Mouse (Mus musculus) forebrain, embryonic 10.5 days (tissue): ENCODE measurements around the gene D430019H16Rik. TPM values are rescaled to one million over a fixed set of nuclear protein-coding genes. Genes with fewer than 3 reads are reported as not detected.

Source experiments
- DNase-seq: peaks from one replicate; pipeline ENCODE4 v3.0.0-alpha.2; 2017; ENCODE audit warnings: low spot score; ENCODE audit errors: extremely low spot score
- H3K27ac ChIP-seq: fragments of 300-500 bp; sonication (generic); 2 replicates; pipeline ENCODE4 v1.5.1; 2016; ENCODE audit warnings: mild to moderate bottlenecking
- H3K27me3 ChIP-seq: fragments of 300-500 bp; sonication (generic); 2 replicates; pipeline ENCODE4 v1.6.1; 2016; ENCODE audit warnings: mild to moderate bottlenecking; ENCODE audit not compliant: poor library complexity, severe bottlenecking
- H3K36me3 ChIP-seq: fragments of 300-500 bp; sonication (generic); replicated peaks from 2 replicates; pipeline ENCODE4 v1.6.1; 2016; ENCODE audit warnings: mild to moderate bottlenecking, moderate library complexity
- H3K4me1 ChIP-seq: fragments of 300-500 bp; sonication (generic); 2 replicates; pipeline ENCODE4 v1.6.1; 2016
- H3K4me3 ChIP-seq: fragments of 300-500 bp; sonication (generic); 2 replicates; pipeline ENCODE4 v1.5.1; 2016; ENCODE audit warnings: mild to moderate bottlenecking, moderate library complexity
- H3K9me3 ChIP-seq: fragments of 300-500 bp; sonication (generic); 2 replicates; pipeline ENCODE4 v1.6.1; 2016; ENCODE audit warnings: mild to moderate bottlenecking, moderate library complexity
- WGBS: fragments of 180-500 bp; shearing (Covaris S2); methylation state at CpG from one replicate; pipeline ENCODE4 v1.1.7; 2016; 5-methylcytosine and 5-hydroxymethylcytosine counted together
- polyA plus RNA-seq: library from polyadenylated mRNA; unstranded; fragments of >200 nt; fragmentation: Nextera tagmentation; extraction: Ambion mirVana; gene quantifications from 2 replicates; pipeline ENCODE4 v1.2.1, GENCODE M21; 2016

D430019H16Rik gene
- polyA plus RNA-seq = 1.9 and 2.2 TPM in 2 replicates

DNA sequence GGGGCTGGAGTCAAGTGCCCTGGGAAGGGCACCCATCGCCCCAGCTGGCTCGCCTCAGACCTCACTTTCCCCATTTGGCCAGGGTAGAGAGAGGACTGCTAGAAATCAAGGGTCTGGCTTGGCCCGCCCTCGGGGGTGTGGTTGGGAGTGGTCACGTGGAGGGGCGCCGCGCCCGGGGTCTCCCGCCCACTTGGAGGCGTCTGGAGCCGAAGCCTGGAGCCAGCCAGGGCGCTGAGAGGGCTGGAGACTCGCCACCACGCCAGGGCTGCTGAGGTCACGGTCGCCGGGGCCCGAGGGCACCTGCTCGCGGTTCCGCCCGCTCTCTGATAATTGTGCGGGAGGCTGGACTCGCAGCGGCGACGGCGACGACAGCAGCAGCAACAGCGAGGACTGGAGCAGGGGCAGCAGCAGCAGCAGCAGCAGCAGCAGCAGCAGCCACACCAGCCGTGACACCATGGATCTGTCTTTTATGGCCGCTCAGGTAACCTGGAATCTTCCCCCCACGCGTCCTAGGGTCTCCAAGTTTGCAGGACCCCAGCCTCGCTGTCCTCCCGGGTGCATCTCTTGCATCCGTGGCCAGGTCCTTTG lies at the start of gene D430019H16Rik:
Gene D430019H16Rik, plus strand, starts transcription at position 187 of the 588 bp plus-strand sequence.
- H3K36me3 ChIP-seq = no peaks in the 10 kb centered on the region
- peaks cover 7% of the 10 kb centered on the region; the same call in 1 of the 2 replicates for H3K27me3 ChIP-seq
- peaks cover 43% of the 10 kb centered on the region for H3K4me1 ChIP-seq
- WGBS = under 1% methylated on average over 38 of the region's 38 CpGs
- peak; percentile 90 for DNase-seq
- peak within 1 kb of the TSS; percentile 86 for H3K27ac ChIP-seq
- no peaks in the 10 kb centered on the region for H3K9me3 ChIP-seq
- peak within 1 kb of the TSS; percentile 78 for H3K4me3 ChIP-seq

DNA sequence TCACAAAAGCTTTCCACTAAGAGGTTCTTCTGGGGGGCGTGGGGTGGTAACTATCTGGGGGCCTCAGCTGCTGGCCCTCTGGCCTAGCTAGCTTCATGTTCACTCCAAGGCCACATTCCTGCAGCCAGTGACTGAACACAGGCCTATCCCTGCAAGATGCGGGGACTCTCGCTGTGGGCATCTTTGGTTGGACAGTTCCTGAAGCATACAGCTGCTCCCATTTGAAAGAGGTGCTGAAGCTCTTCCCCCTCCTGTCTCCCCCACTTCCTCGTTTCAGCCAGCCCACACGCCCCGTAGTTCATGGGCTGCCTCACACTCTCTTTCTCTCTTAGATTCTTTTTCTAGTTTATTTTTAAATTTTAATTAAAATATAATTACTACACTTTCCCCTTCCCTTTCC lies 47.6 kb upstream of the D430019H16Rik start:
- no peak for DNase-seq
- WGBS = 85% methylated on average over 6 of the region's 6 CpGs

DNA sequence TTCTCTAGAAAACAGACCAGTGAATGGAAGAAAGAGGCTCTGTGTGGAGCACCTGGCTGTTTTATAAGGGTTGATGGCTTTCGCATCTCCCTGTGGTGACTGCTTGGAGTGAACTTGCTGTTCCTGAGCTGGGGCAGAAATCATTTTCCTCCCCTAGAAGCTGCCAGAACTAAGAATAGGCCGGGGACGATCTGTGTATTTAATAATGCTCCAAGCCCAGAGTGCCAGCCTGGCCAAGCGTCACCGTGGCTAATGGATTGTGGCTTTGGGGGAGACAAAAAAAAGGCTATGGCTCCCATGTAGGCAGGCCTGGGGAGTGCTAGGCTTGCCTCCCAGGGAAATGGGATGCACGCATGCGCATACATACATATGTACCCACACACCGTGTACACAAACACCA lies 39.7 kb upstream of the D430019H16Rik start:
- no peak for DNase-seq
- Histone ChIP-seq H3K36me3 (no peaks in the 10 kb centered on the region), H3K4me1 (peaks cover 15% of the 10 kb centered on the region), H3K9me3 (no peaks in the 10 kb centered on the region), H3K4me3 (no peak overlapping the region), H3K27ac (no peak overlapping the region), H3K27me3 (no peaks in the 10 kb centered on the region)
- WGBS = 91% methylated on average over 8 of the region's 8 CpGs

More for the DNA sequence above, 47.6 kb upstream of the D430019H16Rik start:
- no peaks in the 10 kb centered on the region for H3K9me3 ChIP-seq
- no peak overlapping the region for H3K4me3 ChIP-seq
- H3K27ac ChIP-seq = no peak overlapping the region
- H3K27me3 ChIP-seq = no peaks in the 10 kb centered on the region
- H3K36me3 ChIP-seq = no peaks in the 10 kb centered on the region
- peaks cover 7% of the 10 kb centered on the region; the same call in 1 of the 2 replicates for H3K4me1 ChIP-seq

DNA sequence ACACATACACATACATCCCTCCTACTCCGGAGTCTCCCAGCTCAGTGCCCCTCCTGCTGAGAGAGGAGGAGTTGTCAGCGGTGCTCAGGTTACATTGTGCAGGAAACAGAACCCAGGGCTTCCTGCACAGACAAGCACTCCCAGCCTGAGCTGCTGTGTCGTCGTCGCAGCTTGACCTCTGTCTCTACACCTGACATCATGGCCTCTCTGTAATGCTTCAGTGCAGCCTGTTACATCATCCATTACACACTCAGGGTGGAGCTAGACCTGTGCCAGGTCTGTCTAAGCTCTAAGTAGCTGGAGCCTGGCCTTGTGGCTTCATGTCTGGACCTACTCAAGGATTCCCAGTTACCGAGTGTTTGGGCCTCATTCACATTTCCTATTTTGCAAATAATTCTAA lies 33.2 kb upstream of the D430019H16Rik start:
- H3K4me1 ChIP-seq = peaks cover 17% of the 10 kb centered on the region
- no peaks in the 10 kb centered on the region for H3K36me3 ChIP-seq
- no peaks in the 10 kb centered on the region for H3K9me3 ChIP-seq
- no peak overlapping the region for H3K27ac ChIP-seq
- DNase-seq = no peak
- no peaks in the 10 kb centered on the region for H3K27me3 ChIP-seq
- no peak overlapping the region for H3K4me3 ChIP-seq
- WGBS = 43% methylated on average over 6 of the region's 6 CpGs

DNA sequence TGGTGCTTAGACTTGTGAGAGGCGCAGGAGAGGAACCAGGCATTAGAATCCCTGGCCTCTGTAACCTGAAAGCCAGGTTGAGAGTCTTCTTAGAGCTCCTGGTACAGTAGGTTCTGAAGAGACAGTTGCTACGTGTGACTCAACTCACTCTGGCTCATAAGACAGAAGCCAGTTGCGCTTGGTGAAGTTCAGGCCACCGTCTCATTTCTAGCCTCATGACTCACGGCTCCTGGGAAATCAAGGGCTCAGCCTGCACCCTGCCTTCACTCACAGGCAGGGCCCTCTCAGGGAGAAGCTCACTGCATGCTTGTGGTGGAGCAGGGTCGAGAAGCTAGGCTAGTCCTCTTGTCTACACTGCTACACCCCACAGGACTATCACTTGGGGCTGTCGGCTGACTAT lies 27.1 kb upstream of the D430019H16Rik start:
- 88% methylated on average over 7 of the region's 7 CpGs for WGBS

DNA sequence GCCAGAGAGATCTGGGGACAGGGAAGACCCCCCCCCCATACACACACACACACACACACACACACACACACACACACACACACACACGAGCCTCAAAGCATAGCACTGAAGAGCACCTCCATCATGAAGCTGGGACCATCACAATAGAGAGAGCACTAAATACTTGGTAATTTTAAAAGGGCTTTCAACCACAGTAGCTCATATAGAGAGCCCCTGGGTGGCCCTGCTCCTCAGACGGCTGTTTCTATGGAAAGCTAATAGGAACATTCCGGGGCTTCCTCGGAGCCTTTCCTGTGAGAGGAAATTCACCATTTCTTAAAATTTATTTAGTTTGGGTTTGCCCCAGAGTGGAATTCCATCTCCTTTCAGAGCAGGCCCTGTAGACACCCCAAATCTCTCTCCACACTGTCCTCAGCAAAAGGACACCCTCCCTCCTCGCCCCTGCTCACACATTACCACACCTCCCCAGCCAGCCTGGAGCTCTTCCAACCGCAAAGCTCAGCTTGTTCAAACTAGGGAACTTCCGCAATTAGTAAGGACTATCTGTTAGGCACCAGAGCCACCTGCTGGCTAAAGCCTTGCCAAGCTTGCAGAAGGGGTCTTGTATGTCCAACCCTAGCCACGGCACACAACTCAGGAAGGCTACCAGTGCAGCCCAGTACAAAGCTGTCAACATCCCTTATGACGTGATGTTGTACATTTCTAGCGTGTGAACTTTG lies 26.5 kb upstream of the D430019H16Rik start:
- Histone ChIP-seq H3K36me3 (no peaks in the 10 kb centered on the region), H3K4me1 (peaks cover 8% of the 10 kb centered on the region; the same call in 1 of the 2 replicates), H3K9me3 (no peaks in the 10 kb centered on the region), H3K4me3 (no peak overlapping the region), H3K27ac (no peak overlapping the region), H3K27me3 (no peaks in the 10 kb centered on the region)
- 41% methylated on average over 10 of the region's 10 CpGs for WGBS
- DNase-seq = peak; percentile 65

More for the DNA sequence above, 27.1 kb upstream of the D430019H16Rik start:
- no peaks in the 10 kb centered on the region for H3K36me3 ChIP-seq
- no peaks in the 10 kb centered on the region for H3K27me3 ChIP-seq
- no peak overlapping the region for H3K27ac ChIP-seq
- H3K4me3 ChIP-seq = no peak overlapping the region
- no peaks in the 10 kb centered on the region for H3K9me3 ChIP-seq
- no peak for DNase-seq
- H3K4me1 ChIP-seq = peaks cover 8% of the 10 kb centered on the region; the same call in 1 of the 2 replicates

DNA sequence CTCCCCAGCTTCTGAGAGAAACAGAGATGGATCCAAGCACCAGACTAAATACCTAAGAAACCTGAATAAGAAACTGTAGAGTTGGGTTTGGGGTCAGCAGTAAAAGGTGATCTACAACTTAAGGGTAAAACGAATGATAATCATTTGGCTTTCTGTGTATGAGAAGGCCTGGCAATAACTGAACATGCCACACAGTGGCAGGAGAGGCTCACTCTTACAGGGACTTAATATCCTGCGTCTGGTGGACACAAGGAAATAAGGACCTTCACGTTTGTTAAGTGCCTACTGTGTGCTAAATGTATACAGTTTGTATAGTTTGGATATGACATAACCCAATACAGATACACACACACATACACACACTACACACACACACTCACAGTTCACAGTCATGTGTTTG lies 21.8 kb upstream of the D430019H16Rik start:
- Histone ChIP-seq H3K27me3 (no peaks in the 10 kb centered on the region), H3K9me3 (no peaks in the 10 kb centered on the region), H3K4me1 (peaks cover 5% of the 10 kb centered on the region; the same call in 1 of the 2 replicates), H3K27ac (no peak overlapping the region), H3K4me3 (no peak overlapping the region), H3K36me3 (no peaks in the 10 kb centered on the region)
- no peak for DNase-seq
- WGBS = 55% methylated on average over 3 of the region's 3 CpGs

DNA sequence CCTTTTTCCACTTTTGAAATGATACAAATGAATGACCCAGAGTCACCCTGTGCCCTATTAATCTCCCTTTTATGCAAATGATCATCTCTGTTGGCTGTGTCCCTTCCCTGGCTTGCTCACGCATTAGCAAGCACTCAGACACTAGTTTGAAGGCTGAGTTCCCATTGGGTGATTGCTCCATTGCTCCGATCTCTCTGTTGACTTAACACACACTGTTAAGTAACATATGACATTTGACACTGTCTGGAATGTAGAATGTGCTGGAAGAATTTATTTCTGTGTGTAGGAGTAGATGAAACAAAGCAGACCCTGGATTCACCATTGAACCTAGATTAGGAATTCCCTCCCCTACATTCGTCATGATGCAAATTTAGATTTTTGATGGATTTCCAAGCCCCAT lies 20.8 kb upstream of the D430019H16Rik start:
- H3K4me1 ChIP-seq = no peaks in the 10 kb centered on the region
- WGBS = 85% methylated on average over 3 of the region's 3 CpGs
- no peaks in the 10 kb centered on the region for H3K9me3 ChIP-seq
- DNase-seq = no peak
- H3K36me3 ChIP-seq = no peaks in the 10 kb centered on the region
- no peak overlapping the region for H3K27ac ChIP-seq
- no peaks in the 10 kb centered on the region for H3K27me3 ChIP-seq
- no peak overlapping the region for H3K4me3 ChIP-seq

DNA sequence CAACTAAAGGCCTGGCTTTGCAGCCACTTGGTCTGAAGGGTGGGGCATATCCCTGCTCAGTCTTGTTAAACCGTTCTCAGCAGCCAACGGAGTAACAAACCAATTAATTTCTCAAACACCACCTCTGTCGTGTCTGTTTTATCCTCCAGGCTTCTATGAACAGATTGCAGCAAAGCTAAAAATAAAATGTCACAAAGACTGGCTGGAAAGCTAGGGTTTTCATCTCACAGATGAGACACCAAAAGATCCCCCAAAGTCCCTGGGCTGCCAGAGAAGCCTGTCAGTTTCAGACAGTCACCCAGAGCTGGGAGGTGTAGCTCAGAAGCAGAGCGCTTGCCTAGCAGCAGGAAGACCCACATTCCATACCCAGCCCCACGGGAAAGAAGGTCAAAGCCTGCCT lies 15.4 kb upstream of the D430019H16Rik start:
- DNase-seq = no peak
- no peaks in the 10 kb centered on the region for H3K36me3 ChIP-seq
- WGBS = 61% methylated on average over 5 of the region's 5 CpGs
- H3K4me3 ChIP-seq = no peak overlapping the region
- H3K4me1 ChIP-seq = no peaks in the 10 kb centered on the region
- no peaks in the 10 kb centered on the region for H3K27me3 ChIP-seq
- H3K27ac ChIP-seq = no peak overlapping the region
- H3K9me3 ChIP-seq = no peaks in the 10 kb centered on the region

DNA sequence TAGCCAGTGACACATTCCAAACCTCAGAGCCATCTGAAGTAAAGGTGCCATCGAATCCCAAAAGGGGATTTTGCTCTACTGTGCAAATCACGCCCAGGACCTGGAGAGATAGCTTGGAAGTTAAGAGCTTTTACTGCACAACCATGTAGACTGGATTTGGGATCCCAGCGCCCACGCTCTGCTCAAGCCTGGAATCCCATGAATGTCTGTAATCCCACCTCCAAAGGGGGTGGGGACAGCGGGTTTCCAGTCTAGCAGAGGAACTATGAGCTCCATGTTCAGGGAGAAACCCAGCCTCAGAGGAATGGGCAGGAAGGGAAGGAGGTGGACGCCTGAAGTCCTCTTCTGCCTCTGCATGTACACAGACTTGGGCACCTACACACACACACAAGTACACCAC lies 13.7 kb upstream of the D430019H16Rik start:
- Histone ChIP-seq H3K9me3 (no peaks in the 10 kb centered on the region), H3K36me3 (no peaks in the 10 kb centered on the region), H3K4me3 (no peak overlapping the region), H3K27me3 (no peaks in the 10 kb centered on the region), H3K4me1 (no peaks in the 10 kb centered on the region), H3K27ac (no peak overlapping the region)
- 77% methylated on average over 6 of the region's 6 CpGs for WGBS
- DNase-seq = no peak

DNA sequence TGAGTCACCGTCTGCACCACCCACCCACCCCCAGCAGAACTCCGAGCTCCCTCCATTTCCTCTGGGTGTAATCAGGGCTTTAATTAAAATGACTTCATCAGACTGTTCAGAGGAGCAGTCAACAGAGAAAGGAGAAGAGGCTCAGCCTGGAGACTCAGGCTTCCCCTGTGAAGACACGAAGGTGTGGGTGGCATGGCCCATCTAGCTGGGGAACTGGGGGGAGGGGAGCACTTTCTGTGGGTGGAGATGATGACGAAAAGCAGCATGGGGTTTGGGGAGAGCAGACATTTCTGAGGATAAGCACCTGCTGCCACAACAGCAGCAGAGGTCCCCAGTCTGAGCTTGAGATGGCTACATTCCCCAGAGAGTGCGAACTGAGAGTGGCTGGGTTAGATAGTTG lies 10.1 kb upstream of the D430019H16Rik start:
- Histone ChIP-seq H3K9me3 (no peaks in the 10 kb centered on the region), H3K27ac (no peak overlapping the region), H3K4me1 (no peaks in the 10 kb centered on the region), H3K36me3 (no peaks in the 10 kb centered on the region), H3K4me3 (no peak overlapping the region), H3K27me3 (no peaks in the 10 kb centered on the region)
- DNase-seq = no peak
- 80% methylated on average over 5 of the region's 5 CpGs for WGBS

DNA sequence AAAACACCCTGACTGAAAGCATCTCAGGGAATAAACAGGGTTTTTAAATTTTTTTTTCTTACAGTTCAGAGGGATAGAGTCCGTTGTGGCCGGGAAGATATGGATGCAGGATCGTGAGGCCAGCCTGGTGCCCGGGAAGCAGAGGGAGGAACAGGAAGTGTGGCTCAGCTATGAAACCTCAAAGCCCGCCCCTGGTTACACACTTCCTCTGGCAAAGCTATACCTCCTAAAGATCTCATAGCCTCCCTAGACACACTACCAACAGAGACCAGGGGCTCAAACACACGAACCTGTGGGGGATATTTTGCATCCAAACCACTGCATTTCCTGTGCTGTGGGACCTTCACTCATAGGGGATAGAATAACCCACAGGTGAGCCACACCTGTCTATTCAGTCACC lies 7.9 kb upstream of the D430019H16Rik start:
- no peaks in the 10 kb centered on the region for H3K36me3 ChIP-seq
- H3K27ac ChIP-seq = no peak overlapping the region
- no peak overlapping the region for H3K4me3 ChIP-seq
- 77% methylated on average over 6 of the region's 6 CpGs for WGBS
- no peaks in the 10 kb centered on the region for H3K4me1 ChIP-seq
- H3K9me3 ChIP-seq = no peaks in the 10 kb centered on the region
- no peak for DNase-seq
- no peaks in the 10 kb centered on the region for H3K27me3 ChIP-seq

DNA sequence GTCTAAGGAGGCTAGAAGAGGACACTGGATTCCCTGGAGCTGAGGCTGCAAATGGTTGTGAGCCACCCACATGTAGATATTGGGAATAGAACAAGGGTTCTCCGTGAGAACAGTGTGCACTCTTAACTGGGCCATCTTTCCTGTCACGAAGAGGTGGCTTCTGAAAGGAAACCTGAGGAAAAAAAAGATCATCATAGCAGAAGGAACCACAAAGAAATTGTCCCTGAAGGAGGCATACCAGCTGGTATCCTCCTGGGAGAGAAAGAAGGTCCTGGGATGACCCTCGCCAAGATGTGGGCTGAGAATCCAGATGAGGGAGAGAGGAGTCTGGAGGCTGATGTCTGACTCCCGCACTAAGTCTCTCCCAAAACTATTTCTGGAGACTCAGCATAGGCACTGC lies 4.4 kb upstream of the D430019H16Rik start:
- H3K27ac ChIP-seq = no peak overlapping the region
- no peaks in the 10 kb centered on the region for H3K36me3 ChIP-seq
- H3K27me3 ChIP-seq = 0 out of 2 replicates have a peak, but pooled peaks cover 7% of the 10 kb centered on the region
- H3K4me1 ChIP-seq = peaks cover 14% of the 10 kb centered on the region
- no peak overlapping the region for H3K4me3 ChIP-seq
- no peaks in the 10 kb centered on the region for H3K9me3 ChIP-seq
- 93% methylated on average over 4 of the region's 4 CpGs for WGBS
- DNase-seq = no peak
